Comparison of ENCODE assay signal across 10 mouse cellular contexts in genomic region chr10:93830931-93831729, GRCm38 (mm10). TPM values are rescaled to one million over a fixed set of nuclear protein-coding genes. Genes with fewer than 3 reads are reported as not detected.
DNase-seq lines count a peak whose midpoint lies in the region; ATAC-seq and TF ChIP-seq lines count a peak whose summit lies in the region.
"Had no signal": no experiment of that assay in that cellular context is flagged by ENCODE, and none has a peak within 500 bp of the region (broad histone marks: within the 10 kb centered on the region; RNA-seq: fewer than 3 reads in every experiment).

Gene Usp44 (plus strand): TSS chr10:93831555.

- 17% methylated on average over 22 of the region's 22 CpGs for WGBS in heart, embryonic 15.5 days
- WGBS in forebrain, embryonic 12.5 days, result 5% methylated on average over 22 of the region's 22 CpGs
- 12% methylated on average over 22 of the region's 22 CpGs for WGBS in limb, embryonic 15.5 days

- H3K9me3 ChIP-seq in heart, embryonic 15.5 days (replicated peaks), result no peaks in the 10 kb centered on the region
- H3K9me3 ChIP-seq in ES-E14 (ENCODE audit: control insufficient read depth, insufficient read depth, low read depth, low read length), result no peaks in the 10 kb centered on the region
- H3K9me3 ChIP-seq in forebrain, embryonic 12.5 days, result no peaks in the 10 kb centered on the region
- no peaks in the 10 kb centered on the region for H3K9me3 ChIP-seq in limb, embryonic 15.5 days

- DNase-seq in heart, postnatal 14 days, result no peak
- DNase-seq in ES-E14 (ENCODE audit: low read depth, low spot score), result no peak
- DNase-seq in spleen, postnatal 36 days (ENCODE audit: low spot score in 2 of 2), result no peak
- no peak for DNase-seq in left cerebral cortex, adult 8-10 months (ENCODE audit: low spot score in 2 of 2)
- DNase-seq in frontal cortex, postnatal 25 days (ENCODE audit: low spot score in 2 of 2), result no peak

- peak within 1 kb of the TSS; percentile 21 for H3K4me3 ChIP-seq in heart, embryonic 15.5 days
- peak within 1 kb of the TSS; percentile 29 to 46; a peak in 3 of 4 replicates for H3K4me3 ChIP-seq in ES-E14 (ENCODE audit: insufficient read depth in 1 of 2, low read depth in 1 of 2, low read length in 2 of 2, poor library complexity in 1 of 2, severe bottlenecking in 1 of 2)
- peak within 1 kb of the TSS; percentile 7 for H3K4me3 ChIP-seq in forebrain, embryonic 12.5 days (replicated peaks)
- H3K4me3 ChIP-seq in limb, embryonic 15.5 days, result peak within 1 kb of the TSS; percentile 11; the same call in 1 of the 2 replicates

- H3K4me2 ChIP-seq in heart, embryonic 15.5 days, result peak within 1 kb of the TSS; percentile 45
- H3K4me2 ChIP-seq in forebrain, embryonic 12.5 days, result peak within 1 kb of the TSS; percentile 39
- peak within 1 kb of the TSS; percentile 19; the same call in 1 of the 2 replicates for H3K4me2 ChIP-seq in limb, embryonic 15.5 days

- no peak for ATAC-seq in heart, embryonic 15.5 days (replicated peaks; ENCODE audit: insufficient number of reproducible peaks, insufficient read depth, low FRiP score, low read depth)
- no peak for ATAC-seq in forebrain, embryonic 12.5 days (ENCODE audit: low FRiP score)
- ATAC-seq in limb, embryonic 15.5 days (ENCODE audit: insufficient number of reproducible peaks, low FRiP score, low TSS enrichment, low read depth), result no peak

- peaks cover 64% of the 10 kb centered on the region for H3K27me3 ChIP-seq in heart, embryonic 15.5 days
- H3K27me3 ChIP-seq in forebrain, embryonic 12.5 days, result peaks cover 46% of the 10 kb centered on the region
- peaks cover 54% of the 10 kb centered on the region for H3K27me3 ChIP-seq in limb, embryonic 15.5 days

- H3K36me3 ChIP-seq in heart, embryonic 15.5 days, result no peaks in the 10 kb centered on the region
- no peaks in the 10 kb centered on the region for H3K36me3 ChIP-seq in ES-E14 (ENCODE audit: control insufficient read depth, insufficient read depth, low read length, poor library complexity, severe bottlenecking)
- no peaks in the 10 kb centered on the region for H3K36me3 ChIP-seq in forebrain, embryonic 12.5 days (replicated peaks)
- H3K36me3 ChIP-seq in limb, embryonic 15.5 days, result no peaks in the 10 kb centered on the region

- peaks cover 25% of the 10 kb centered on the region for H3K4me1 ChIP-seq in heart, embryonic 15.5 days (replicated peaks)
- peaks cover 2 to 5% of the 10 kb centered on the region in 2 experiments; a peak in 3 of 4 replicates for H3K4me1 ChIP-seq in ES-E14 (ENCODE audit: control insufficient read depth in 2 of 2, insufficient read depth in 2 of 2, low read length in 2 of 2, poor library complexity in 1 of 2)
- H3K4me1 ChIP-seq in forebrain, embryonic 12.5 days, result peaks cover 23% of the 10 kb centered on the region
- peaks cover 22% of the 10 kb centered on the region for H3K4me1 ChIP-seq in limb, embryonic 15.5 days

- H3K9ac ChIP-seq in heart, embryonic 15.5 days, result no peak within 1 kb of the TSS
- 0 out of 2 replicates have a peak within 1 kb of the TSS, but pooled peaks have one; percentile 19 for H3K9ac ChIP-seq in ES-E14 (ENCODE audit: insufficient read depth, low read depth, low read length, poor library complexity, severe bottlenecking)
- no peak within 1 kb of the TSS for H3K9ac ChIP-seq in forebrain, embryonic 12.5 days
- no peak within 1 kb of the TSS for H3K9ac ChIP-seq in limb, embryonic 15.5 days

- intact Hi-C loops in heart, postnatal 14 days (cut with DNase I), result no loop called here

- H3K27ac ChIP-seq in heart, embryonic 15.5 days, result no peak within 1 kb of the TSS
- no peak within 1 kb of the TSS for H3K27ac ChIP-seq in ES-E14 (ENCODE audit: insufficient read depth, low read depth, low read length, poor library complexity, severe bottlenecking)
- H3K27ac ChIP-seq in forebrain, embryonic 12.5 days, result no peak within 1 kb of the TSS
- no peak within 1 kb of the TSS for H3K27ac ChIP-seq in limb, embryonic 15.5 days

- in situ Hi-C loops in ES-E14 (cut with MboI; ENCODE audit: low sequenced_read_pairs in 2 of 2, unreplicated experiment in 2 of 2), result no loop called here

TF ChIP-seq in ES-E14, 5 proteins besides CTCF, POLR2A, EP300 and RAD21:
- TF ChIP-seq CHD2 (IDR thresholded peaks at IDR 0.05; ENCODE audit: low read depth, low read length) (no peak), HCFC1 (IDR thresholded peaks at IDR 0.05; ENCODE audit: borderline replicate concordance, insufficient read depth, low read length) (no peak), MAFK (IDR thresholded peaks at IDR 0.05; ENCODE audit: insufficient read depth, low read depth, low read length) (no peak), ZC3H11A (IDR thresholded peaks at IDR 0.05; ENCODE audit: borderline replicate concordance, low read depth, low read length) (no peak), ZNF384 (IDR thresholded peaks at IDR 0.05; ENCODE audit: low read depth, low read length) (no peak)

RNA-seq across cellular contexts. Expression of gene Usp44, which starts in this region (rescaled TPM):
- polyA plus RNA-seq in heart, embryonic 15.5 days (2015; fragmentation: Nextera tagmentation; extraction: Ambion mirVana), result 0.08 and 0.44 TPM in 2 replicates
- total RNA-seq in heart, postnatal 14 days (2021), result under 1 TPM in 1 of 2 experiments, not detected in 1; 0.15 TPM
- total RNA-seq in ES-E14 (2012; rRNA removed), result 19.7 and 30.5 TPM in 2 replicates
- 7.7 and 9.5 TPM in 2 replicates for polyA plus RNA-seq in forebrain, embryonic 12.5 days (2016; fragmentation: Nextera tagmentation; extraction: Ambion mirVana)
- polyA plus RNA-seq in limb, embryonic 15.5 days (2015; fragmentation: Nextera tagmentation; extraction: Ambion mirVana), result 0.52 and 0.95 TPM in 2 replicates
- total RNA-seq in left cerebral cortex, adult 8-10 months (2022), result not detected
- total RNA-seq: layer of hippocampus, postnatal 10 days; neutrophil, adult 5-6 weeks had no signal

Comparison
In these comparisons a context has a peak if more than half of its experiments do, and no peak if none do; other contexts are left out.
1. RNA of gene Usp44 (total RNA-seq): 19.7 to 30.5 TPM in ES-E14; 0.15 TPM in heart, postnatal 14 days and not detected in left cerebral cortex, adult 8-10 months; every median in the first group is over 10 times any median in the second.
2. Peak in every context shown above with its lines, with median percentiles within 50 percentile points of each other: H3K4me2 ChIP-seq and H3K4me3 ChIP-seq.